Mouse (Mus musculus): ENCODE measurements at regions not wholly inside any gene's neighbourhood (a gene's known extent, or its start where the extent isn't known, plus 50 kb on each side); places are given as distances from the start of the nearest gene placed in this dataset.

DNA sequence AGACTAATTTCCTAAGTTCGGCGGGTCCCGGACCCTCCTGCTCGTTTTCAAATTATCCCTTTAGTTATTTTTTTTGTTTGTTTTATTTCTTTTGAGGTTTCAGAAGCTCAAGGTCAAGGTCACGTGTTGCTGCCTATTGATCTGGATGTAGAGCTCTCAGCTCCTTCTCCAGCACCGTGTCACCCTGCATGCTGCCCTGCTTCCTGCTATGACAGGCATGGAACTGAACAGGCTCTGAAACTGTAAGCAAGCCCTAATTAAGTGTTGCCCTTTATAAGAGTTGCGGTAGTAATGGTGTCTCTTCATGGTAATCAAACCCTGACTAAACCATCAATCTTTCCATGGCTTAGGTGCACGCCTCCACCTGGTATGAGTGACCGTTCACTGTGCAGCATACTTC is 319.2 kb downstream of the Mex3b start:
- DNase-seq (ENCODE audit: low spot score) (no peak), ATAC-seq (ENCODE audit: low read depth) (no peak)
- H3K4me2 ChIP-seq (ENCODE audit: low read depth, low read length), result no peak overlapping the region
- H3K4me3 ChIP-seq (ENCODE audit: low read depth, low read length), result no peak overlapping the region
- WGBS, result 86% methylated on average over 9 of the region's 9 CpGs
- H3K4me1 ChIP-seq (ENCODE audit: control insufficient read depth, insufficient read depth, low read length), result no peaks in the 10 kb centered on the region
- H3K9me3 ChIP-seq (ENCODE audit: control insufficient read depth, low read length), result no peaks in the 10 kb centered on the region
- H3K36me3 ChIP-seq (ENCODE audit: control insufficient read depth, insufficient read depth, low read length), result no peaks in the 10 kb centered on the region
- no peaks in the 10 kb centered on the region for H3K27me3 ChIP-seq (replicated peaks; ENCODE audit: control insufficient read depth, insufficient read depth, low read length)
- H3K9ac ChIP-seq (ENCODE audit: low read depth, low read length), result no peak overlapping the region
- H3K27ac ChIP-seq (replicated peaks; ENCODE audit: low read depth, low read length), result no peak overlapping the region

DNA sequence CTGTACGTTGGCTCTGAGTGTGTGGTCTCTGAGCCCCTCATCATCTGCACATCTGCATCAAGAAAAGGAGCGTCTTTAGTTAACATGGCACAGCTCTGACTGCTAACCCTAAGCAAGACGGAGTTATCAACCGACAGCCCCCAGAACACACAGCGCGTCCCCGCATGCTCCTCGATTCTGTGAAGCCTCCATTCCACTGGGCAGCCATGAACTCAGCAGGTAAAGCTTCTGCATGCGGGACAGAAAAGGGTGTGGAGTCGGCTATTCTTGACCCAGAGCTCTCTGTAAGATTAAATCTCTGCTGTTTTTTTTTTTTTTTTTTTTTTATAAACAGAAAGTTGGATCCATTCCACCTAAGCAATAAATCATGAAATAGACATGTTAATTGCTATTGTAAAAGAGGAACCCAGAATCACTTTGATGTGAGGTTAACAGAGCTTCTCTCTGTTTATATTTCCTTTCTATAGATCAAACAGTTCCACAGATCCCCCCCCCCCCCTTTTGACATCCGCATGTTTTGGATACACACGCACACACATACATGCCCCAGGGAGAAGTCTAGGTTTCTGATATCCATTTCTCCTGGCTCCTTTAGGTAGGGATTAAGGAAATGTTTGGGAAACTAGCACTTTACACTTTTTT is 328.9 kb downstream of the Mex3b start:
- 66% methylated on average over 12 of the region's 12 CpGs for WGBS
- Histone ChIP-seq H3K9me3 (ENCODE audit: control insufficient read depth, low read length) (peaks cover 6% of the 10 kb centered on the region; the same call in 1 of the 2 replicates), H3K4me3 (ENCODE audit: low read depth, low read length) (no peak overlapping the region), H3K36me3 (ENCODE audit: control insufficient read depth, insufficient read depth, low read length) (no peaks in the 10 kb centered on the region), H3K9ac (ENCODE audit: low read depth, low read length) (no peak overlapping the region), H3K27me3 (replicated peaks; ENCODE audit: control insufficient read depth, insufficient read depth, low read length) (no peaks in the 10 kb centered on the region), H3K4me1 (ENCODE audit: control insufficient read depth, insufficient read depth, low read length) (peaks cover 4% of the 10 kb centered on the region; the same call in 1 of the 2 replicates), H3K27ac (replicated peaks; ENCODE audit: low read depth, low read length) (no peak overlapping the region), H3K4me2 (ENCODE audit: low read depth, low read length) (no peak overlapping the region)
- no peak for DNase-seq (ENCODE audit: low spot score)
- no peak for ATAC-seq (ENCODE audit: low read depth)

DNA sequence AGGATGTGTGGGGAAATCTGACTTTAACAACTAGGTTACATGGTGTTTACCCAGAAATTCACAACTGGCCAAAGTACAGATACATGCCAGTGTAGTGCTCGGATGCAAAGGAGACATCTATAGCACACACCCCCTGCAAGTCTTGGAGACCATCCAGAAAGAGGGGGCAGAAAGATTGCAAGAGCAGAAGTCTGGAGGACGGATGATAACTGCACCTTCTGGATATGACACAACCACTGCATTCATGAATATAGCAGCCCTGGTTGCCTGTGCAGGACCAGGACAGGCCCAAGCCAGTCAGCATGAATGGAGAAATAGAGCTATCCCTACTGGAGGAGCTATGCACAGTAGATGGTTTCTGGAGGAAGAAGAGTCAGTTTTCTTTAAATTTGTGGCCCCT is 330.4 kb downstream of the Mex3b start:
- no peak overlapping the region for H3K9ac ChIP-seq (ENCODE audit: low read depth, low read length)
- DNase-seq (ENCODE audit: low spot score) (no peak), ATAC-seq (ENCODE audit: low read depth) (no peak)
- WGBS, result 70% methylated on average over 2 of the region's 2 CpGs
- H3K4me2 ChIP-seq (ENCODE audit: low read depth, low read length), result no peak overlapping the region
- peaks cover 4% of the 10 kb centered on the region; the same call in 1 of the 2 replicates for H3K9me3 ChIP-seq (ENCODE audit: control insufficient read depth, low read length)
- no peak overlapping the region for H3K4me3 ChIP-seq (ENCODE audit: low read depth, low read length)
- H3K27ac ChIP-seq (replicated peaks; ENCODE audit: low read depth, low read length), result no peak overlapping the region
- H3K36me3 ChIP-seq (ENCODE audit: control insufficient read depth, insufficient read depth, low read length), result no peaks in the 10 kb centered on the region
- H3K4me1 ChIP-seq (ENCODE audit: control insufficient read depth, insufficient read depth, low read length), result peaks cover 18% of the 10 kb centered on the region
- H3K27me3 ChIP-seq (replicated peaks; ENCODE audit: control insufficient read depth, insufficient read depth, low read length), result no peaks in the 10 kb centered on the region

- no peak overlapping the region for H3K4me3 ChIP-seq (ENCODE audit: low read depth, low read length)
- H3K27me3 ChIP-seq (replicated peaks; ENCODE audit: control insufficient read depth, insufficient read depth, low read length), result no peaks in the 10 kb centered on the region
- DNase-seq (ENCODE audit: low spot score), result no peak
- H3K4me2 ChIP-seq (ENCODE audit: low read depth, low read length), result peak overlapping the region; percentile 44; the same call in 1 of the 2 replicates
- WGBS, result 42% methylated on average over 7 of the region's 7 CpGs
- no peaks in the 10 kb centered on the region for H3K9me3 ChIP-seq (ENCODE audit: control insufficient read depth, low read length)
- H3K27ac ChIP-seq (replicated peaks; ENCODE audit: low read depth, low read length), result peak overlapping the region; percentile 80
- H3K4me1 ChIP-seq (ENCODE audit: control insufficient read depth, insufficient read depth, low read length), result peaks cover 36% of the 10 kb centered on the region
- 0 out of 2 replicates have a peak overlapping the region, but pooled peaks have one; percentile 26 for H3K9ac ChIP-seq (ENCODE audit: low read depth, low read length)
- ATAC-seq (ENCODE audit: low read depth), result no peak
- H3K36me3 ChIP-seq (ENCODE audit: control insufficient read depth, insufficient read depth, low read length), result no peaks in the 10 kb centered on the region
Measured at GRCm38 (mm10) chr7:83201126-83201686, 334.1 kb downstream of the Mex3b start.

- H3K4me1 ChIP-seq (ENCODE audit: control insufficient read depth, insufficient read depth, low read length), result peaks cover 31% of the 10 kb centered on the region
- H3K36me3 ChIP-seq (ENCODE audit: control insufficient read depth, insufficient read depth, low read length), result no peaks in the 10 kb centered on the region
- ATAC-seq (ENCODE audit: low read depth) (peak; percentile 79), DNase-seq (ENCODE audit: low spot score) (peak; percentile 94)
- H3K27ac ChIP-seq (replicated peaks; ENCODE audit: low read depth, low read length), result peak overlapping the region; percentile 80
- H3K9me3 ChIP-seq (ENCODE audit: control insufficient read depth, low read length), result no peaks in the 10 kb centered on the region
- WGBS, result 7% methylated on average over 11 of the region's 11 CpGs
- peak overlapping the region; percentile 26; the same call in 1 of the 2 replicates for H3K9ac ChIP-seq (ENCODE audit: low read depth, low read length)
- peak overlapping the region; percentile 44 for H3K4me2 ChIP-seq (ENCODE audit: low read depth, low read length)
- H3K27me3 ChIP-seq (replicated peaks; ENCODE audit: control insufficient read depth, insufficient read depth, low read length), result no peaks in the 10 kb centered on the region
- peak overlapping the region; percentile 12; the same call in 1 of the 2 replicates for H3K4me3 ChIP-seq (ENCODE audit: low read depth, low read length)
Measured at GRCm38 (mm10) chr7:83201768-83202493, 334.8 kb downstream of the Mex3b start.

DNA sequence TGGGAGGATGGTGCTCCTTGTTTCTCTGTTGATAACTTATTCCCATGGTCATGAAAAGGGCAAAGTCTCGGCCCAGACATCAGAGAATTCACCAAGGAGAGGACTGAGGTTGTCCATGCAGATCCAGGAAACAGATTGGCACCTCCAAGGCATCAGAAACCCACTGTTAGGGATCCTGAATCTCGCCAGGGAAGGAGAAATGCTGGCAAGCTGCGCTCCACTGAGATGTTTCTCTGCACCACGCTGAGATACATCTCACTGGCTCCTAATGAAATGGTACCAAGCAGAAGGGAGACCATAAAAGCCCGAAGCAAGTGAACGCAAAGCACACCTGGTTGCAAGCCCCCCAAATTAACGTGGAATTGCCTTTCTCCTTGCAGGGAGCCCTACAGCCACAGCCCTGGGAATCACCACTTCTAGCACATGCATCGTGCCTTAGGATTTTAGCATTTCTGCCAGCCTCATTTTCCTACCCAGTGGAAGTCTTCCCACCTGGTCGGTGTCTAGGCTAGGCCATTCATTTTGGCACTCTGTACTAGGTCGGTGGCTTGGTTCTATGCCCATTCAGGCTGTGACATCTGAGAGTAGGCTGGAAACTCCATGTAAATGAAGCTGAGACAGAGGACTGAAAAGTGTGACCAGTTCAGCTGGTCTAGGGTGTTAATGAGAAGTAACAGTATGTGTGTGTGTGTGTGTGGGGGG is 336.3 kb downstream of the Mex3b start:
- DNase-seq (ENCODE audit: low spot score) (no peak), ATAC-seq (ENCODE audit: low read depth) (no peak)
- H3K4me3 ChIP-seq (ENCODE audit: low read depth, low read length), result no peak overlapping the region
- no peaks in the 10 kb centered on the region for H3K9me3 ChIP-seq (ENCODE audit: control insufficient read depth, low read length)
- WGBS, result 81% methylated on average over 10 of the region's 10 CpGs
- H3K4me2 ChIP-seq (ENCODE audit: low read depth, low read length), result no peak overlapping the region
- peaks cover 31% of the 10 kb centered on the region for H3K4me1 ChIP-seq (ENCODE audit: control insufficient read depth, insufficient read depth, low read length)
- no peaks in the 10 kb centered on the region for H3K36me3 ChIP-seq (ENCODE audit: control insufficient read depth, insufficient read depth, low read length)
- no peak overlapping the region for H3K27ac ChIP-seq (replicated peaks; ENCODE audit: low read depth, low read length)
- no peak overlapping the region for H3K9ac ChIP-seq (ENCODE audit: low read depth, low read length)
- H3K27me3 ChIP-seq (replicated peaks; ENCODE audit: control insufficient read depth, insufficient read depth, low read length), result no peaks in the 10 kb centered on the region

DNA sequence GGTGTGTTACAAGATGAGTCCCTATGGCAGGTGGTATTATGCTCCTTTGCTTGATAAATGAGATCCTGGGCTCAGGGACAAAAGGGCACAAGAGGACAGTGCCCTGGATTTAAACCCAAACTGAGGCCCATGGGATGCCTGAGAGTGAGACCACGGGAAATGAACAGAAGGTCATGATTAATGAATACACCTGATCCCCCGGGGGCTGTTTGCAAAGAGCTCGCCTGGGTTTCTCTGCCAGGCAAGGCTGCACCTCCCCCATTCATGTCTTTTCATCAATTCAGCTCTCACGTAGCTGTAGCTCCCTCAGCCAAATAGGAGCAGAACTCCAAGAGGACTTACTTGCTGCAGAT is 336.9 kb downstream of the Mex3b start:
- DNase-seq (ENCODE audit: low spot score) (peak; percentile 51), ATAC-seq (ENCODE audit: low read depth) (peak; percentile 20; the same call in 1 of the 2 replicates)
- WGBS, result 26% methylated on average over 4 of the region's 4 CpGs
- no peak overlapping the region for H3K27ac ChIP-seq (replicated peaks; ENCODE audit: low read depth, low read length)
- H3K36me3 ChIP-seq (ENCODE audit: control insufficient read depth, insufficient read depth, low read length), result no peaks in the 10 kb centered on the region
- H3K9me3 ChIP-seq (ENCODE audit: control insufficient read depth, low read length), result no peaks in the 10 kb centered on the region
- H3K27me3 ChIP-seq (replicated peaks; ENCODE audit: control insufficient read depth, insufficient read depth, low read length), result no peaks in the 10 kb centered on the region
- no peak overlapping the region for H3K4me3 ChIP-seq (ENCODE audit: low read depth, low read length)
- peaks cover 31% of the 10 kb centered on the region for H3K4me1 ChIP-seq (ENCODE audit: control insufficient read depth, insufficient read depth, low read length)
- no peak overlapping the region for H3K4me2 ChIP-seq (ENCODE audit: low read depth, low read length)
- H3K9ac ChIP-seq (ENCODE audit: low read depth, low read length), result no peak overlapping the region

DNA sequence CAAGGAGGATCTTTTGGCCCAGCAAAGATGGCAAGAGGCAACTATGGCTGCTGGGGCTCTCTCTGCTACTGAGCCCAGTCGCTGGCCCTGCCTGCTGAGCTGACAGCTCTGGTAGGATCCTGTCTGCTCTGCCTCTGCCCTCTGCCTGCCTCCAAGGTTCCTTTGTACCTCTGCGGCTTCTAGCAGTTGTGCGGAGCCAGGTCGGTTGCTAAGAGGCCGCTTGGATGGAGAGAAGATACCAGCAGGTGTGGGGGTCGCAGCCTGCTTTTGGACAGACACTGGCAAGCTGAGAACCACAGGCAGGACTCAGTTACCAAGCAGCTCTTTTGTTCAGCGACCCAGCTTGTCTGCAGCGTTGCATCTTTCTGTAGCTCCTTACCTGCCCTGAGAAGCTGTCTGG is 337.6 kb downstream of the Mex3b start:
- H3K9ac ChIP-seq (ENCODE audit: low read depth, low read length), result no peak overlapping the region
- H3K27ac ChIP-seq (replicated peaks; ENCODE audit: low read depth, low read length), result no peak overlapping the region
- WGBS, result 42% methylated on average over 8 of the region's 8 CpGs
- no peaks in the 10 kb centered on the region for H3K27me3 ChIP-seq (replicated peaks; ENCODE audit: control insufficient read depth, insufficient read depth, low read length)
- no peak overlapping the region for H3K4me3 ChIP-seq (ENCODE audit: low read depth, low read length)
- no peak overlapping the region for H3K4me2 ChIP-seq (ENCODE audit: low read depth, low read length)
- ATAC-seq (ENCODE audit: low read depth) (no peak), DNase-seq (ENCODE audit: low spot score) (no peak)
- no peaks in the 10 kb centered on the region for H3K9me3 ChIP-seq (ENCODE audit: control insufficient read depth, low read length)
- peaks cover 31% of the 10 kb centered on the region for H3K4me1 ChIP-seq (ENCODE audit: control insufficient read depth, insufficient read depth, low read length)
- no peaks in the 10 kb centered on the region for H3K36me3 ChIP-seq (ENCODE audit: control insufficient read depth, insufficient read depth, low read length)
